Mouse (Mus musculus): Measurements from ENCODE around the gene Eif3f.

The Eif3f gene

GRCm38 (mm10) chr7:108966742-108967362, 32.6 kb downstream of the Eif3f start:
- DNase-seq (ENCODE audit: low read depth, low spot score), result peak; percentile 76

GRCm38 (mm10) chr7:108968201-108968600, 34.0 kb downstream of the Eif3f start:
- DNase-seq (ENCODE audit: low read depth, low spot score), result no peak

DNA sequence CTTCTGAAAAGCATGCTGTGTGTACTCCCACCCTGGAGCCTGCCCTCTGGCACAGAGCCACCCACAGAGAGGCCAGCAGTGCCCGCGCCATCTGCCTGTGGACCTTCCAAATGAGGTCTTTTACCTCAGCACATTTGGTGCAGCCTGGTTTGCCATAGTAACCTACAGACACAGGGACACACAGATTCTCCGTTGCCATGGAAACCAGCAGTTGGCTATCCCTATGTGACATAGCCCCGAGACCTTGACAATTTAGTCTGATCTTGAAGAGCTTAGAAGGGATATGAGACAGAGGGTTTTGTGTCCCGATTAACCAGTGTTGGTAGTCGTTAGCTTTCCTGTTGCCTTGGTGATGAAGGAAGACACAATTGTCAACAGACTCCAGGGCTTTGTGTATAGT, 38.1 kb downstream of the Eif3f start:
- DNase-seq (ENCODE audit: low read depth, low spot score), result peak; percentile 72

GRCm38 (mm10) chr7:108985934-108986708, 51.9 kb downstream of the Eif3f start:
- no peak for DNase-seq (ENCODE audit: low read depth, low spot score)

GRCm38 (mm10) chr7:108991207-108991606, 57.0 kb downstream of the Eif3f start:
- no peak for DNase-seq (ENCODE audit: low read depth, low spot score)
